1 mouse cellular context compared by ENCODE assay signal in the genomic region with DNA sequence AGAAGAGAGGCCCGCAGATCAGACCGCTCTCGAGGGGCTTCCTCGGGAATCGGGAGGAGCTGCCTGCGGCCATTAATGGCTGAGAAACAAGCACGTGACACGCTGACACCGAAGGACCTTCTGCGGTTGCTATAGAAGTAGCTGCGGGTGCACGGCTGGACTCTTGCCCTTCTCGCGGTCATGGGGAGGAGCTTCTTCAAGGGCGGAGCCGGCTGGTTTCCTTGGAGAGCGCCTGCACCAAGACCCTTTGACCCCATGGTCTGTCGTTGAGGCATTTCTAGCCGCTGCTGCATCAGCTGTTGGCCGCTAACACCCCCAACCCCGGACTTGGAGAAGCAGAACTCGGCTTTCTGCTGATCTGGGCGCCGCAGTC.
TF ChIP-seq lines count a peak whose summit lies in the region.

Gene Stub1 (minus strand): TSS at position 114 of the 373 bp plus-strand sequence.

TF ChIP-seq in MEL, 35 proteins besides CTCF, POLR2A, EP300 and RAD21 (continued from another document):
- TF ChIP-seq SIN3A (IDR thresholded peaks at IDR 0.05; ENCODE audit: low read length) (peak; percentile 43; the same call in 1 of the 2 replicates), NELFE (IDR thresholded peaks at IDR 0.05; ENCODE audit: low read depth, low read length) (no peak), GABPA (IDR thresholded peaks at IDR 0.05; ENCODE audit: low read depth, low read length) (no peak), JUND (IDR thresholded peaks at IDR 0.05; ENCODE audit: low read depth, low read length) (no peak)
TF ChIP-seq in MEL: peak in this region for 8.
